Mouse (Mus musculus) heart, postnatal 0 days (tissue): ENCODE data around the gene Nmb. TPM values are rescaled to one million over a fixed set of nuclear protein-coding genes. Genes with fewer than 3 reads are reported as not detected.

Experiments used
- ATAC-seq: fragments of 200-750 bp; cut with Nextera tagmentation; 2 replicates; pipeline ENCODE4 v1.8.0; 2017; ENCODE audit warnings: low read depth, moderate number of reproducible peaks, moderate library complexity; ENCODE audit not compliant: insufficient read depth
- DNase-seq: peaks from one replicate; pipeline ENCODE4 v3.0.0-alpha.2; 2016; ENCODE audit warnings: low spot score
- H3K27ac ChIP-seq: fragments of 300-500 bp; sonication (generic); 2 replicates; pipeline ENCODE4 v1.5.1; 2014; ENCODE audit warnings: low read depth, mild to moderate bottlenecking
- H3K27me3 ChIP-seq: fragments of 300-500 bp; sonication (generic); 2 replicates; pipeline ENCODE4 v1.6.1; 2014; ENCODE audit warnings: low read length, mixed read lengths; ENCODE audit not compliant: control insufficient read depth, insufficient read depth
- H3K36me3 ChIP-seq: fragments of 300-500 bp; sonication (generic); replicated peaks from 2 replicates; pipeline ENCODE4 v1.6.1; 2014; ENCODE audit warnings: low read length, mixed read lengths; ENCODE audit not compliant: control insufficient read depth, insufficient read depth
- H3K4me1 ChIP-seq: fragments of 300-500 bp; sonication (generic); 2 replicates; pipeline ENCODE4 v1.6.1; 2014; ENCODE audit warnings: antibody characterized with exemption; ENCODE audit not compliant: control insufficient read depth, insufficient read depth
- H3K4me2 ChIP-seq: fragments of 300-500 bp; sonication (generic); 2 replicates; pipeline ENCODE4 v1.6.1; 2014; ENCODE audit warnings: low read depth, mild to moderate bottlenecking, low read length, moderate library complexity
- H3K4me3 ChIP-seq: fragments of 300-500 bp; sonication (generic); 2 replicates; pipeline ENCODE4 v1.5.1; 2014; ENCODE audit warnings: low read depth, low read length
- H3K9ac ChIP-seq: fragments of 300-500 bp; sonication (generic); replicated peaks from 2 replicates; pipeline ENCODE4 v1.6.1; 2014; ENCODE audit warnings: low read depth, low read length, mixed read lengths
- H3K9me3 ChIP-seq: fragments of 300-500 bp; sonication (generic); replicated peaks from 2 replicates; pipeline ENCODE4 v1.6.1; 2016; ENCODE audit warnings: low read length; ENCODE audit not compliant: control insufficient read depth
- CTCF ChIP-seq: IDR thresholded peaks from 2 replicates; pipeline ENCODE4 v1.5.1; 2016; ENCODE audit warnings: antibody characterized with exemption, control low read depth, low read depth
- EP300 ChIP-seq: IDR thresholded peaks from 2 replicates; pipeline ENCODE4 v1.6.1; 2016; ENCODE audit warnings: antibody characterized with exemption, low read depth
- WGBS: fragments of 180-500 bp; shearing (Covaris S2); extraction: QIAGEN DNeasy Blood & Tissue Kit; methylation state at CpG from one replicate; pipeline ENCODE4 v1.1.7; 2014; 5-methylcytosine and 5-hydroxymethylcytosine counted together
- polyA plus RNA-seq: library from polyadenylated mRNA; unstranded; fragments of >200 nt; fragmentation: Nextera tagmentation; extraction: Ambion mirVana; gene quantifications from 2 replicates; pipeline ENCODE4 v1.2.1, GENCODE M21; 2015
- total RNA-seq: library from RNA; depleted of rRNA; stranded (reverse); fragments of >200 nt; gene quantifications from 2 replicates; pipeline ENCODE4 v1.2.3, GENCODE M21; 2014; ENCODE audit warnings: low replicate concordance

Nmb gene
- total and polyA plus RNA-seq, 2 experiments from 2014 or later, result 4.4 to 5.5 TPM

GRCm38 (mm10) chr7:80864151-80864550 is 40.7 kb downstream of the Nmb start:
- WGBS, result 50% methylated on average over 1 of the region's 1 CpGs
- peaks cover 51% of the 10 kb centered on the region for H3K36me3 ChIP-seq
- TF ChIP-seq CTCF, result no peak
- no peak for TF ChIP-seq EP300
- no peak for ATAC-seq
- no peak for DNase-seq
- no peaks in the 10 kb centered on the region for H3K27me3 ChIP-seq
- no peak overlapping the region for H3K9ac ChIP-seq
- peak overlapping the region; percentile 30; the same call in 1 of the 2 replicates for H3K4me2 ChIP-seq
- peak overlapping the region; percentile 90 for H3K27ac ChIP-seq
- H3K4me3 ChIP-seq, result no peak overlapping the region
- peaks cover 32% of the 10 kb centered on the region for H3K4me1 ChIP-seq
- no peaks in the 10 kb centered on the region for H3K9me3 ChIP-seq

GRCm38 (mm10) chr7:80863520-80863919 is 41.4 kb downstream of the Nmb start:
- H3K27me3 ChIP-seq, result no peaks in the 10 kb centered on the region
- no peak for ATAC-seq
- peaks cover 44% of the 10 kb centered on the region for H3K36me3 ChIP-seq
- no peak overlapping the region for H3K4me3 ChIP-seq
- H3K9ac ChIP-seq, result no peak overlapping the region
- H3K4me2 ChIP-seq, result no peak overlapping the region; the same call in 1 of the 2 replicates
- peak overlapping the region; percentile 90 for H3K27ac ChIP-seq
- TF ChIP-seq CTCF (no peak), EP300 (no peak)
- WGBS, result 70% methylated on average over 5 of the region's 5 CpGs
- H3K9me3 ChIP-seq, result no peaks in the 10 kb centered on the region
- H3K4me1 ChIP-seq, result peaks cover 32% of the 10 kb centered on the region
- DNase-seq, result no peak

- TF ChIP-seq CTCF (no peak), EP300 (no peak)
- H3K36me3 ChIP-seq, result peaks cover 34% of the 10 kb centered on the region
- H3K27me3 ChIP-seq, result no peaks in the 10 kb centered on the region
- no peak overlapping the region for H3K9ac ChIP-seq
- no peak overlapping the region for H3K27ac ChIP-seq
- no peak overlapping the region for H3K4me3 ChIP-seq
- DNase-seq (no peak), ATAC-seq (no peak)
- WGBS, result 86% methylated on average over 2 of the region's 2 CpGs
- peaks cover 32% of the 10 kb centered on the region for H3K4me1 ChIP-seq
- H3K9me3 ChIP-seq, result no peaks in the 10 kb centered on the region
- H3K4me2 ChIP-seq, result no peak overlapping the region
Measured at GRCm38 (mm10) chr7:80862475-80862874, 42.4 kb downstream of the Nmb start.

GRCm38 (mm10) chr7:80860729-80861274 is 44.1 kb downstream of the Nmb start, which contains the start of gene Zscan2:
TSS of gene Zscan2 (plus strand) at chr7:80860920.
- under 1% methylated on average over 40 of the region's 40 CpGs for whole genome bisulfite sequencing
- Histone ChIP-seq H3K4me1 (peaks cover 29% of the 10 kb centered on the region), H3K9me3 (no peaks in the 10 kb centered on the region), H3K27me3 (no peaks in the 10 kb centered on the region), H3K9ac (peak within 1 kb of the TSS; percentile 88), H3K36me3 (peaks cover 25% of the 10 kb centered on the region), H3K4me2 (peak within 1 kb of the TSS; percentile 76), H3K27ac (peak within 1 kb of the TSS; percentile 93), H3K4me3 (peak within 1 kb of the TSS; percentile 89)
- DNase-seq (peak; percentile 97), ATAC-seq (peak; percentile 97)
- TF ChIP-seq CTCF (no peak), EP300 (peak; percentile 33; the same call in 1 of the 2 replicates)

GRCm38 (mm10) chr7:80860227-80860626 is 44.6 kb downstream of the Nmb start:
- H3K36me3 ChIP-seq, result peaks cover 19% of the 10 kb centered on the region
- peaks cover 23% of the 10 kb centered on the region for H3K4me1 ChIP-seq
- peak; percentile 39 for ATAC-seq
- peak; percentile 55 for DNase-seq
- TF ChIP-seq EP300, result no peak
- TF ChIP-seq CTCF, result no peak
- no peaks in the 10 kb centered on the region for H3K27me3 ChIP-seq
- H3K4me3 ChIP-seq, result peak overlapping the region; percentile 89
- no peaks in the 10 kb centered on the region for H3K9me3 ChIP-seq
- 0 out of 2 replicates have a peak overlapping the region, but pooled peaks have one; percentile 22 for H3K9ac ChIP-seq
- WGBS, result under 1% methylated on average over 13 of the region's 13 CpGs
- H3K4me2 ChIP-seq, result peak overlapping the region; percentile 76
- no peak overlapping the region for H3K27ac ChIP-seq

GRCm38 (mm10) chr7:80857181-80857580 is 47.7 kb downstream of the Nmb start:
- TF ChIP-seq EP300, result no peak
- TF ChIP-seq CTCF, result peak; percentile 88

More at GRCm38 (mm10) chr7:80857181-80857580, 47.7 kb downstream of the Nmb start:
- ATAC-seq, result no peak
- Histone ChIP-seq H3K9ac (no peak overlapping the region), H3K4me1 (peaks cover 8% of the 10 kb centered on the region), H3K36me3 (no peaks in the 10 kb centered on the region), H3K27ac (no peak overlapping the region), H3K9me3 (no peaks in the 10 kb centered on the region), H3K4me3 (no peak overlapping the region), H3K4me2 (no peak overlapping the region), H3K27me3 (no peaks in the 10 kb centered on the region)
- DNase-seq, result peak; percentile 71
- 11% methylated on average over 6 of the region's 6 CpGs for WGBS
